Mouse (Mus musculus) neural tube, embryonic 15.5 days (tissue): ENCODE data around the gene Uggt1. TPM values are rescaled to one million over a fixed set of nuclear protein-coding genes. Genes with fewer than 3 reads are reported as not detected.

ENCODE experiments used
- ATAC-seq: fragments of 200-750 bp; cut with Nextera tagmentation; 2 replicates; pipeline ENCODE4 v1.8.0; 2017; ENCODE audit warnings: mild to moderate bottlenecking, moderate TSS enrichment, moderate library complexity; ENCODE audit not compliant: low FRiP score
- H3K27ac ChIP-seq: fragments of 300-500 bp; sonication (generic); replicated peaks from 2 replicates; pipeline ENCODE4 v1.5.1; 2015; ENCODE audit warnings: mild to moderate bottlenecking, inconsistent platforms
- H3K27me3 ChIP-seq: fragments of 300-500 bp; sonication (generic); replicated peaks from 2 replicates; pipeline ENCODE4 v1.6.1; 2015; ENCODE audit warnings: inconsistent platforms
- H3K36me3 ChIP-seq: fragments of 300-500 bp; sonication (generic); 2 replicates; pipeline ENCODE4 v1.6.1; 2015; ENCODE audit warnings: inconsistent platforms
- H3K4me1 ChIP-seq: fragments of 300-500 bp; sonication (generic); 2 replicates; pipeline ENCODE4 v1.6.1; 2015; ENCODE audit warnings: inconsistent platforms
- H3K4me2 ChIP-seq: fragments of 300-500 bp; sonication (generic); 2 replicates; pipeline ENCODE4 v1.6.1; 2015; ENCODE audit warnings: inconsistent platforms, mild to moderate bottlenecking, moderate library complexity
- H3K4me3 ChIP-seq: fragments of 300-500 bp; sonication (generic); replicated peaks from 2 replicates; pipeline ENCODE4 v1.5.1; 2015; ENCODE audit warnings: mild to moderate bottlenecking, inconsistent platforms
- H3K9ac ChIP-seq: fragments of 300-500 bp; sonication (generic); replicated peaks from 2 replicates; pipeline ENCODE4 v1.6.1; 2015; ENCODE audit warnings: mild to moderate bottlenecking, inconsistent platforms
- H3K9me3 ChIP-seq: fragments of 300-500 bp; sonication (generic); replicated peaks from 2 replicates; pipeline ENCODE4 v1.6.1; 2016; ENCODE audit warnings: inconsistent platforms
- WGBS: fragments of 180-500 bp; shearing (Covaris S2); methylation state at CpG from one replicate; pipeline ENCODE4 v1.1.7; 2015; ENCODE audit warnings: mixed read lengths; 5-methylcytosine and 5-hydroxymethylcytosine counted together
- polyA plus RNA-seq: library from polyadenylated mRNA; unstranded; fragments of >200 nt; fragmentation: Nextera tagmentation; extraction: Ambion mirVana; gene quantifications from 2 replicates; pipeline ENCODE4 v1.2.1, GENCODE M21; 2015

The Uggt1 gene
- polyA plus RNA-seq, 1 experiment from 2014 or later: 43.9 TPM

GRCm38 (mm10) chr1:36130307-36131035 lies 114.0 kb downstream of the Uggt1 start:
- H3K4me2 ChIP-seq: no peak overlapping the region
- H3K4me3 ChIP-seq: no peak overlapping the region
- peaks cover 6% of the 10 kb centered on the region; the same call in 1 of the 2 replicates for H3K4me1 ChIP-seq
- WGBS: 86% methylated on average over 4 of the region's 4 CpGs
- ATAC-seq: no peak
- H3K36me3 ChIP-seq: no peaks in the 10 kb centered on the region
- no peaks in the 10 kb centered on the region for H3K27me3 ChIP-seq
- no peak overlapping the region for H3K9ac ChIP-seq
- no peak overlapping the region for H3K27ac ChIP-seq
- no peaks in the 10 kb centered on the region for H3K9me3 ChIP-seq

- Histone ChIP-seq H3K4me1 (peaks cover 6% of the 10 kb centered on the region; the same call in 1 of the 2 replicates), H3K27me3 (no peaks in the 10 kb centered on the region), H3K4me3 (no peak overlapping the region), H3K9ac (no peak overlapping the region), H3K36me3 (no peaks in the 10 kb centered on the region), H3K9me3 (no peaks in the 10 kb centered on the region), H3K4me2 (no peak overlapping the region), H3K27ac (no peak overlapping the region)
- no peak for ATAC-seq
- WGBS: 97% methylated on average over 8 of the region's 8 CpGs
These were observed 114.6 kb downstream of the Uggt1 start for GRCm38 (mm10) chr1:36129881-36130280.

GRCm38 (mm10) chr1:36129126-36129525 lies 115.4 kb downstream of the Uggt1 start:
- no peak overlapping the region for H3K4me2 ChIP-seq
- no peak overlapping the region for H3K4me3 ChIP-seq
- no peak overlapping the region for H3K9ac ChIP-seq
- ATAC-seq: no peak
- WGBS: 59% methylated on average over 4 of the region's 4 CpGs
- H3K4me1 ChIP-seq: peaks cover 6% of the 10 kb centered on the region; the same call in 1 of the 2 replicates
- H3K9me3 ChIP-seq: no peaks in the 10 kb centered on the region
- H3K36me3 ChIP-seq: no peaks in the 10 kb centered on the region
- H3K27ac ChIP-seq: no peak overlapping the region
- H3K27me3 ChIP-seq: no peaks in the 10 kb centered on the region

GRCm38 (mm10) chr1:36125076-36125475 lies 119.4 kb downstream of the Uggt1 start:
- H3K36me3 ChIP-seq: no peaks in the 10 kb centered on the region
- H3K4me2 ChIP-seq: no peak overlapping the region
- H3K4me3 ChIP-seq: no peak overlapping the region
- H3K9me3 ChIP-seq: no peaks in the 10 kb centered on the region
- peaks cover 3% of the 10 kb centered on the region; the same call in 1 of the 2 replicates for H3K4me1 ChIP-seq
- H3K27me3 ChIP-seq: no peaks in the 10 kb centered on the region
- no peak overlapping the region for H3K9ac ChIP-seq
- 39% methylated on average over 7 of the region's 7 CpGs for WGBS
- no peak for ATAC-seq
- H3K27ac ChIP-seq: no peak overlapping the region

- Histone ChIP-seq H3K4me3 (no peak overlapping the region), H3K9me3 (no peaks in the 10 kb centered on the region), H3K4me2 (no peak overlapping the region), H3K27ac (no peak overlapping the region), H3K36me3 (no peaks in the 10 kb centered on the region), H3K9ac (no peak overlapping the region), H3K27me3 (no peaks in the 10 kb centered on the region), H3K4me1 (peaks cover 3% of the 10 kb centered on the region; the same call in 1 of the 2 replicates)
- WGBS: 84% methylated on average over 8 of the region's 8 CpGs
- no peak for ATAC-seq
These were observed 123.3 kb downstream of the Uggt1 start for GRCm38 (mm10) chr1:36121172-36121571.

GRCm38 (mm10) chr1:36119426-36119825 lies 125.1 kb downstream of the Uggt1 start:
- Histone ChIP-seq H3K9me3 (no peaks in the 10 kb centered on the region), H3K27ac (no peak overlapping the region), H3K9ac (no peak overlapping the region), H3K36me3 (no peaks in the 10 kb centered on the region), H3K4me1 (peaks cover 3% of the 10 kb centered on the region; the same call in 1 of the 2 replicates), H3K27me3 (no peaks in the 10 kb centered on the region), H3K4me3 (no peak overlapping the region), H3K4me2 (no peak overlapping the region)
- no peak for ATAC-seq
- 88% methylated on average over 4 of the region's 4 CpGs for WGBS

- Histone ChIP-seq H3K27ac (no peak overlapping the region), H3K9ac (no peak overlapping the region), H3K36me3 (no peaks in the 10 kb centered on the region), H3K4me1 (peaks cover 3% of the 10 kb centered on the region; the same call in 1 of the 2 replicates), H3K4me3 (no peak overlapping the region), H3K9me3 (no peaks in the 10 kb centered on the region), H3K27me3 (no peaks in the 10 kb centered on the region), H3K4me2 (no peak overlapping the region)
- 95% methylated on average over 3 of the region's 3 CpGs for WGBS
- ATAC-seq: no peak
These were observed 125.6 kb downstream of the Uggt1 start for GRCm38 (mm10) chr1:36118958-36119357.

- Histone ChIP-seq H3K27me3 (no peaks in the 10 kb centered on the region), H3K9ac (no peak overlapping the region), H3K4me3 (no peak overlapping the region), H3K9me3 (no peaks in the 10 kb centered on the region), H3K4me2 (no peak overlapping the region), H3K36me3 (no peaks in the 10 kb centered on the region), H3K4me1 (peaks cover 3% of the 10 kb centered on the region; the same call in 1 of the 2 replicates), H3K27ac (no peak overlapping the region)
- 83% methylated on average over 9 of the region's 9 CpGs for WGBS
- no peak for ATAC-seq
These were observed 126.3 kb downstream of the Uggt1 start for GRCm38 (mm10) chr1:36118061-36118685.

GRCm38 (mm10) chr1:36116488-36116887 lies 128.0 kb downstream of the Uggt1 start:
- ATAC-seq: 0 out of 2 replicates have a peak, but pooled peaks have one; percentile 5
- H3K27ac ChIP-seq: no peak overlapping the region
- H3K9ac ChIP-seq: no peak overlapping the region
- H3K36me3 ChIP-seq: no peaks in the 10 kb centered on the region
- no peaks in the 10 kb centered on the region for H3K4me1 ChIP-seq
- no peaks in the 10 kb centered on the region for H3K9me3 ChIP-seq
- no peaks in the 10 kb centered on the region for H3K27me3 ChIP-seq
- no peak overlapping the region for H3K4me2 ChIP-seq
- no peak overlapping the region for H3K4me3 ChIP-seq
- 72% methylated on average over 5 of the region's 5 CpGs for WGBS

- H3K27me3 ChIP-seq: no peaks in the 10 kb centered on the region
- no peaks in the 10 kb centered on the region for H3K4me1 ChIP-seq
- H3K27ac ChIP-seq: no peak overlapping the region
- H3K9ac ChIP-seq: no peak overlapping the region
- H3K36me3 ChIP-seq: no peaks in the 10 kb centered on the region
- 83% methylated on average over 3 of the region's 3 CpGs for WGBS
- H3K9me3 ChIP-seq: no peaks in the 10 kb centered on the region
- no peak overlapping the region for H3K4me2 ChIP-seq
- H3K4me3 ChIP-seq: no peak overlapping the region
- ATAC-seq: no peak
These were observed 129.7 kb downstream of the Uggt1 start for GRCm38 (mm10) chr1:36114844-36115243.

- no peak overlapping the region for H3K4me2 ChIP-seq
- 87% methylated on average over 8 of the region's 8 CpGs for WGBS
- ATAC-seq: no peak
These were observed 130.8 kb downstream of the Uggt1 start for GRCm38 (mm10) chr1:36113670-36114069.

GRCm38 (mm10) chr1:36112665-36113064 lies 131.9 kb downstream of the Uggt1 start:
- no peak for ATAC-seq
- no peaks in the 10 kb centered on the region for H3K4me1 ChIP-seq
- no peaks in the 10 kb centered on the region for H3K36me3 ChIP-seq
- H3K4me2 ChIP-seq: no peak overlapping the region
- no peak overlapping the region for H3K4me3 ChIP-seq
- no peak overlapping the region for H3K27ac ChIP-seq
- 92% methylated on average over 3 of the region's 3 CpGs for WGBS
- H3K9me3 ChIP-seq: no peaks in the 10 kb centered on the region
- no peak overlapping the region for H3K9ac ChIP-seq
- no peaks in the 10 kb centered on the region for H3K27me3 ChIP-seq

More at GRCm38 (mm10) chr1:36113670-36114069, 130.8 kb downstream of the Uggt1 start:
- Histone ChIP-seq H3K36me3 (no peaks in the 10 kb centered on the region), H3K27ac (no peak overlapping the region), H3K4me1 (no peaks in the 10 kb centered on the region), H3K9ac (no peak overlapping the region), H3K27me3 (no peaks in the 10 kb centered on the region), H3K9me3 (no peaks in the 10 kb centered on the region), H3K4me3 (no peak overlapping the region)
